Mouse (Mus musculus): ENCODE results near the gene Gm8909.
"Not testable (repeated sequence)": the region's sequence is repeated elsewhere in the genome, so short reads cannot be mapped to it uniquely, and the experiment has no call there.

Gm8909 gene

GRCm38 (mm10) chr17:36192371-36192770, 24.0 kb upstream of the Gm8909 start:
- H3K4me1 ChIP-seq (replicated peaks; ENCODE audit: low read depth, low read length), result peaks cover 10% of the 10 kb centered on the region
- H3K4me3 ChIP-seq (replicated peaks; ENCODE audit: low read length), result no peak overlapping the region
- peaks cover 40% of the 10 kb centered on the region for H3K27me3 ChIP-seq (ENCODE audit: insufficient read depth, low read length)

GRCm38 (mm10) chr17:36190169-36190507, 21.8 kb upstream of the Gm8909 start, which contains the start of gene H2-T3:
Gene H2-T3, minus strand, starts transcription at chr17:36190287.
- H3K4me1 ChIP-seq (replicated peaks; ENCODE audit: low read depth, low read length), result peaks cover 10% of the 10 kb centered on the region
- peak within 1 kb of the TSS; percentile 65 for H3K4me3 ChIP-seq (replicated peaks; ENCODE audit: low read length)
- H3K36me3 ChIP-seq (ENCODE audit: insufficient read depth, low read length), result no peaks in the 10 kb centered on the region
- H3K9me3 ChIP-seq (ENCODE audit: low read length), result no peaks in the 10 kb centered on the region
- H3K27me3 ChIP-seq (ENCODE audit: insufficient read depth, low read length), result peaks cover 55% of the 10 kb centered on the region
- no peak for TF ChIP-seq CTCF (conservative IDR thresholded peaks at IDR 0.05; ENCODE audit: low read length)
- TF ChIP-seq POU5F1 (IDR thresholded peaks at IDR 0.05; ENCODE audit: borderline replicate concordance, low read length), result no peak
- TF ChIP-seq NANOG (IDR thresholded peaks at IDR 0.05; ENCODE audit: borderline replicate concordance, low read length), result no peak

More at GRCm38 (mm10) chr17:36192371-36192770, 24.0 kb upstream of the Gm8909 start:
- no peaks in the 10 kb centered on the region for H3K36me3 ChIP-seq (ENCODE audit: insufficient read depth, low read length)
- H3K9me3 ChIP-seq (ENCODE audit: low read length), result no peaks in the 10 kb centered on the region
- TF ChIP-seq NANOG (IDR thresholded peaks at IDR 0.05; ENCODE audit: borderline replicate concordance, low read length) (no peak), POU5F1 (IDR thresholded peaks at IDR 0.05; ENCODE audit: borderline replicate concordance, low read length) (no peak), CTCF (conservative IDR thresholded peaks at IDR 0.05; ENCODE audit: low read length) (no peak)

- no peaks in the 10 kb centered on the region for H3K9me3 ChIP-seq (ENCODE audit: low read length)
- peaks cover 10% of the 10 kb centered on the region for H3K4me1 ChIP-seq (replicated peaks; ENCODE audit: low read depth, low read length)
- TF ChIP-seq POU5F1 (IDR thresholded peaks at IDR 0.05; ENCODE audit: borderline replicate concordance, low read length) (no peak), NANOG (IDR thresholded peaks at IDR 0.05; ENCODE audit: borderline replicate concordance, low read length) (no peak; the same call in 1 of the 2 replicates), CTCF (conservative IDR thresholded peaks at IDR 0.05; ENCODE audit: low read length) (no peak)
- H3K27me3 ChIP-seq (ENCODE audit: insufficient read depth, low read length), result peaks cover 55% of the 10 kb centered on the region
- peak overlapping the region; percentile 65 for H3K4me3 ChIP-seq (replicated peaks; ENCODE audit: low read length)
- no peaks in the 10 kb centered on the region for H3K36me3 ChIP-seq (ENCODE audit: insufficient read depth, low read length)
Measured at GRCm38 (mm10) chr17:36189491-36190168, 21.3 kb upstream of the Gm8909 start.

- H3K27me3 ChIP-seq (ENCODE audit: insufficient read depth, low read length), result peaks cover 58% of the 10 kb centered on the region
- H3K9me3 ChIP-seq (ENCODE audit: low read length), result no peaks in the 10 kb centered on the region
- no peaks in the 10 kb centered on the region for H3K36me3 ChIP-seq (ENCODE audit: insufficient read depth, low read length)
- peaks cover 10% of the 10 kb centered on the region for H3K4me1 ChIP-seq (replicated peaks; ENCODE audit: low read depth, low read length)
- H3K4me3 ChIP-seq (replicated peaks; ENCODE audit: low read length), result no peak overlapping the region
- TF ChIP-seq NANOG (IDR thresholded peaks at IDR 0.05; ENCODE audit: borderline replicate concordance, low read length) (no peak), CTCF (conservative IDR thresholded peaks at IDR 0.05; ENCODE audit: low read length) (no peak), POU5F1 (IDR thresholded peaks at IDR 0.05; ENCODE audit: borderline replicate concordance, low read length) (no peak)
Measured at GRCm38 (mm10) chr17:36187540-36187939, 19.2 kb upstream of the Gm8909 start.

- H3K36me3 ChIP-seq (ENCODE audit: insufficient read depth, low read length), result no peaks in the 10 kb centered on the region
- H3K9me3 ChIP-seq (ENCODE audit: low read length), result no peaks in the 10 kb centered on the region
- no peak overlapping the region; the same call in 1 of the 2 replicates for H3K4me3 ChIP-seq (replicated peaks; ENCODE audit: low read length)
- peaks cover 21% of the 10 kb centered on the region for H3K27me3 ChIP-seq (ENCODE audit: insufficient read depth, low read length)
- no peaks in the 10 kb centered on the region for H3K4me1 ChIP-seq (replicated peaks; ENCODE audit: low read depth, low read length)
- TF ChIP-seq NANOG (IDR thresholded peaks at IDR 0.05; ENCODE audit: borderline replicate concordance, low read length) (no peak), CTCF (conservative IDR thresholded peaks at IDR 0.05; ENCODE audit: low read length) (no peak), POU5F1 (IDR thresholded peaks at IDR 0.05; ENCODE audit: borderline replicate concordance, low read length) (no peak)
Measured at GRCm38 (mm10) chr17:36182212-36182611, 13.9 kb upstream of the Gm8909 start.

GRCm38 (mm10) chr17:36179446-36179845, 11.1 kb upstream of the Gm8909 start:
- not testable (repeated sequence) for H3K4me1 ChIP-seq (replicated peaks; ENCODE audit: low read depth, low read length); H3K4me3 ChIP-seq (replicated peaks; ENCODE audit: low read length); H3K27me3 ChIP-seq (ENCODE audit: insufficient read depth, low read length); H3K9me3 ChIP-seq (ENCODE audit: low read length); H3K36me3 ChIP-seq (ENCODE audit: insufficient read depth, low read length)

GRCm38 (mm10) chr17:36178938-36179337, 10.6 kb upstream of the Gm8909 start:
- H3K4me1 ChIP-seq (replicated peaks; ENCODE audit: low read depth, low read length); H3K27me3 ChIP-seq (ENCODE audit: insufficient read depth, low read length); H3K4me3 ChIP-seq (replicated peaks; ENCODE audit: low read length); H3K36me3 ChIP-seq (ENCODE audit: insufficient read depth, low read length); H3K9me3 ChIP-seq (ENCODE audit: low read length): not testable (repeated sequence)

GRCm38 (mm10) chr17:36176132-36176531, 7.8 kb upstream of the Gm8909 start:
- H3K9me3 ChIP-seq (ENCODE audit: low read length); H3K36me3 ChIP-seq (ENCODE audit: insufficient read depth, low read length); H3K27me3 ChIP-seq (ENCODE audit: insufficient read depth, low read length); H3K4me1 ChIP-seq (replicated peaks; ENCODE audit: low read depth, low read length); H3K4me3 ChIP-seq (replicated peaks; ENCODE audit: low read length): not testable (repeated sequence)

GRCm38 (mm10) chr17:36170287-36170814, 2.0 kb upstream of the Gm8909 start:
- Histone ChIP-seq H3K4me3 (replicated peaks; ENCODE audit: low read length) (no peak overlapping the region), H3K9me3 (ENCODE audit: low read length) (no peaks in the 10 kb centered on the region), H3K27me3 (ENCODE audit: insufficient read depth, low read length) (peaks cover 3% of the 10 kb centered on the region), H3K4me1 (replicated peaks; ENCODE audit: low read depth, low read length) (no peaks in the 10 kb centered on the region), H3K36me3 (ENCODE audit: insufficient read depth, low read length) (no peaks in the 10 kb centered on the region)
- TF ChIP-seq CTCF (conservative IDR thresholded peaks at IDR 0.05; ENCODE audit: low read length), result no peak
- TF ChIP-seq NANOG (IDR thresholded peaks at IDR 0.05; ENCODE audit: borderline replicate concordance, low read length), result no peak
- no peak for TF ChIP-seq POU5F1 (IDR thresholded peaks at IDR 0.05; ENCODE audit: borderline replicate concordance, low read length)

Data from E14TG2a.4 (cell line).